Mouse (Mus musculus) spleen, adult 12 weeks (tissue): ENCODE data around the gene Chit1.

Experiments used
- DNase-seq: peaks from one replicate; pipeline ENCODE4 v3.0.0; 2022; ENCODE audit warnings: low spot score

The Chit1 gene

DNA sequence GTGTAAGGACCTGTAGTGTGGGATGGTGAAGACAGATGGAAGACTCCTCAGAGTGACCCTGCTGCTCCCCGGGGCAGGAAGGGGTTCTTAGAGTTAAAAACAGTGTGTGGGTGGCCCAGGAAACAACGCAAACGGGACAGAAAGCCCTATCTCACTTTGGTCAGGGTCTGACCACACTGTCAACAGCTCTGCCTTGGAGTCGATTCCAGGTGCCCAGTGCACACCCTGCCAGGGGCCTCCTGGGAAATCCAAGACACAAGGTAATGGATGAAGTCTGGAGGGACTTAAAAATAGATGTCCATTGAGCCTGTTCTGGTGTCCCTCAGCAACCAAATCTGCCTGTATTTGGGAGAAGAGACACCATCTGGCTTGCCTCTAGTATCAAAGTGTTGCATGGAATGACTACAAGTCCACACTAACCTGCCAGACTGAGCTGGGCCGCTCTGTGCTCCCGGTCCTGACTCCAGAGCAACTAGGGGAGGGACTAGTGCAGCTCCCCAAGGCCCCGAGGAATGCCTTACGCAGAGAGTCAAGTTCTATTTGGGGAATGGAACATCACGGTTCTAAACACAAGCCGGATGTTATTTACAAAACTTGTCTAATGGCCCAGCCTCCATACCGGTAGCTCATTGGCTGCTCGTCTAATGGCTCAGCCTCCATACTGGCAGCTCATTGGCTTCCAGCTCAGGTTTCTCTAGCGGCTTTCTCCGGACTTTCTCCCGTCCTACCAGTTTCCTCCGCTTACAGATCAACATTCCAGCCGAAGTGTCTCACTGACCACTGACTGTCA, 12.1 kb upstream of the Chit1 start:
- DNase-seq = peak; percentile 73

DNA sequence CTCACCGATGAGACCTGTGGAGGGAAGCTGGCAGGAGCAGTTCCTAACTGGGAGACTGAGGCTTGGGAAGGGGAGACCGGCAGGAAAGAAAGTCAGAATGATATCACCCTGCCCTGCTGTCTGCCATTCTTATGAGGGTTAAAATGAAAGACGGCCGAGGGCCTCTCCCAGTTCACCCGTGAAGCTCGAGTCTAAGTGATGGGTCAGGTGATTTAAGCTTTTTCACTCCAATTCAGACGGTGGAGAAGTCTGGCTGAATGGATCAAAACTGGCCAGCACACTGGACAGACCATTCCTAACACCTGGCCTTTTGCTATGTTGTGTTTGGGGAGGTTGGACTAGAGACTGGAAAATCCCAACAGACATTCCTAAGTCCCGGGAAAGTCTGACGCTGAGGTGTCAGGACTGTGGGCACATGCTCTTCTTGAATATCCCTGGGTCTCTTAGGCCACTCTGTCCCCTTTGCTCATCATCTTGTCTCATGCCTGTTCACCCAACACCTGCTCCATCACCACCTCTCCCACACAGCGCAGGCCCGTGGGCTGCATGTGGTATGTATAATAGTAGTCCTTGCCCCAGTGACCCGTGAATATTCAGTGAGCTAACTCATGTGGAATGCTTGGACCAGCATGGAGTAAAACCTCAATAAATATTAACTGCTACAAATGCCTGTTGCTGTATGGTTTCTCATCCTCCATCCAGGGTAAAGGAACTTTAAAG, 11.4 kb upstream of the Chit1 start:
- no peak for DNase-seq

DNA sequence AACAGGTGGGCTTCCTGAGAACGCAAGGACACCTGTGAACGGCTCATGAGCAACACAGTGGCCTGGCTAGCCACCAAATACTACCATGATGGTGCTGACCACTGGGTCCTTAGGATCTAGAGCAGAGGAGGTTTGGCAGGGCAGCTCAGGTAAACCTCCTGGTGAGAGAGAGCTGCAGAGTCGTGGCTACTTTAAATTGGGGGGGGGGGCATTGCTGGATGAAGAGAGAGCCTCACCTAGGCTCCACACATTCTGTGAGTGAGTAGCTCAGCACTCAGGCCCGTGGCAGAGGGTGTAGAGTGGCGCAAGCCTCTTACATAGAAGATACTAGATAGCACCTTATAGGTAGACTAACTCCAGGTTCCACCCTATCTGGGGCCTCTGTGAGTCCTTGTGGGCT, 10.6 kb upstream of the Chit1 start:
- DNase-seq = no peak

DNA sequence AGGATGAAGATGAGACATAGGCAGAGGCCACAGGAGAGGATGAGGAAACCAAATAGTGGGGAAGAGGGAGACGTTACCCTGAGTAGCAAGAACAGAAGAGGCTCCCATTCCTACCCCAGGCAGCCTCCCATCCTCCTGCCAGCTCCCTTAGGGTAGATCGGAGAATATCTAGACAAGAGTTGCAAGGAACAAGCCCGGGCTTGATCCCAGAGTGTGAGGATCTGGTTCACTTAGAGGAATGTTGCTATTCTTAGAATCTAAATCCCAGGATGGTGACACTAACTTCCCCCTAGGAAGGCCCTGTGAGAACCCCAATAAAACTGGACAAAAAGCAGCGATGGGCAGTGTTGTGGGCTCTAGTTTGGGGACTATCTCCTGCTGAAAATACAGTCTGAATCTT, 10.1 kb upstream of the Chit1 start:
- no peak for DNase-seq

DNA sequence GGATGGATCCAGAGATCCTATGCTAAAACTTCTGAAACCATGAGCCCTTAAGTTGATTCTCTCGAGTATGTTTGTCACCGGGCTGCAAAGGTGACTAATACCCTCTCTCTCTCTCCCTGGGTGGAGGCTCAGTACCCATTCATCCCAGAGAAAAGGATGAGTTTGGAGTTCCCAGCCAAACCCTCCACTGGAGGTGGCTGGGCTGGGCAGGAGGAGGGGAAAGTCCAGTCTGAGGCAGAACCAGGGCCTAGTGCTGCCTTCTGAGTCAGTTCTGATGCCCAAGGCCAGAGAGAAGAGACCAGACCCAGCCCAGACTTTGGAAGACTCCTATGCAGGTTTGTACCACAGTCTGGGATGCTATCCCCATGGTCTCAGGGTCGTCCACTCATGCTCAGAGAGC, 9.4 kb upstream of the Chit1 start:
- DNase-seq = no peak

DNA sequence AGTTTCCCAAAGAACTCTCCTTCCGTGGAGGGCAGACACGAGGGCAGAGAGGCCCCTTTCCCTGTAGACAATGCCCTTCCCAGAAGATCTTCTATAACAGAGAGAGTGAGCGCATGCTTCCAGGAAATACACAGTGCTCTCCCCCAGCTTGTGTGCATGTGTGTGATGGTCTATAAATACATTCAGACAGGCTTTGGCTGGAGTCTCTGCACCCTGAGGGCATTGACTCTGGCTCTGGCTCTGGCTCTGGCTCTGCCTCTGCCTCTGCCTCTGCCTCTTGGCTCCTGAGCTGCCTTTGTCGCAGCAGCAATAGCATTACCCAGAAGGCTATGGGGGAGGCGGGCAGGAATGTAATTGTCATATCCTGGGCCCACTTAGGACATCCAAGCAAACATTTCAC, 7.2 kb upstream of the Chit1 start:
- DNase-seq = no peak

DNA sequence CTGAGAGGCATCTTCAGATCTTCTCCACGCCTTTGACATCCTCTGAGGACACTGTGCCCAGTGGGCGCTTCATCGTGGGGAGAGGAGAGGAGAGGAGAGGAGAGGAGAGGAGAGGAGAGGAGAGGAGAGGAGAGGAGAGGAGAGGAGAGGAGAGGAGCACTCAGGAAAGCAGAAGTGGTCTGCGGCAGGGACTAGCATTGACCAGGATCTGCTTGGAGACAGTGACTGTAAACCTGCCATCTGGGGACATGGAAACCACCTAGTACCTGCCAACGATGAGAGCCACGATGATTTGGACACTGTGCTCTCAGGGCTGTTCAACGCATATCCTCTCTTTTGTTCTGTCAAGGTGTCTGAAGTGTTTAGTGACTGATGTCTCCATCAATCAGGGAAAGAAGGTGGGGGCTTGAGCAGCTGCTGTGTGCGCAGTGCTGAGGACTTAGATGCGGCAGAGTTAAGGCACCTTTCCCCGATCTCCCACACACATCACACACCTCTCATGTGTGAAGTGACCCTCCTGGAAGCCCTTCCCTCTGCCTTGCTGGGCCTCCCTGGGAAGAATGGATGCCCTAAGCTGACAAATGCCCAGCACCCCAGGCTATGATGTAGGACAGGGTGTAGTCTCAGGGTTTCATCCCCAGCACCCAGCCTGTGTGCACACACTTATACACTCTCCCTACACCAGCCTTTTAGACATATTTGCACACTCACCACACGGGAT, 5.8 kb upstream of the Chit1 start:
- DNase-seq = no peak

DNA sequence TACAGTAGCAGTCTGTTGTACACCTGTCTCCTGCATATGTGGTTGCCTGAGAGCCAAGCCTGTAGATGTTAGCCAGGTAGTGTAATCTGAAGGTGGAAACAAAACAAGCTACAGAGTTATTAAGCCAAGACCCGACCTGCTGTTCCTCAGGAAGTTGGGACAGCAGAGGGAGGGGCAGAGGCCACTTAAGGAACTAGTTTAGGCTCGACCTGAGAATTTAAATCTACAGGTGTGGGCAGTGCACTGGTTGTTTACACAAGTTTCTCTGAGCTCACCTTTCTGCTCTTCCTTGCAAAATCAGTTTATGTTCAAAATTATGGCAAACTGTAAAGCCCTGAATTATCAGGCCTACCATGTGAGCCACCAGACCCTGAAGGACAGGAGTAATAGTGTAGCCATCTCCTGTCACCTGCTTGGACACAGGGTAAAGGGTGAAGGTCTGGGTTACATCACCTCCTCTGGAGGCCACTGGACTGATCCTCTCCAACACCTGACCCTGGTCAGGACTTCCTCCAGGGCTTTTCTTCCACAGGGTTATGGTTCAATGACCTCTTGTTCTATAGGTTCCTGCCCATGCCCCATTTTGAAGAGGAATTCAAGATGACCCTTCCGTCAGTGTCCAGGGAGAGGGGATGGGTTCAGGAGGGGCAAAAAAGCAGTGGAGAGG, 5.1 kb upstream of the Chit1 start:
- DNase-seq = no peak

DNA sequence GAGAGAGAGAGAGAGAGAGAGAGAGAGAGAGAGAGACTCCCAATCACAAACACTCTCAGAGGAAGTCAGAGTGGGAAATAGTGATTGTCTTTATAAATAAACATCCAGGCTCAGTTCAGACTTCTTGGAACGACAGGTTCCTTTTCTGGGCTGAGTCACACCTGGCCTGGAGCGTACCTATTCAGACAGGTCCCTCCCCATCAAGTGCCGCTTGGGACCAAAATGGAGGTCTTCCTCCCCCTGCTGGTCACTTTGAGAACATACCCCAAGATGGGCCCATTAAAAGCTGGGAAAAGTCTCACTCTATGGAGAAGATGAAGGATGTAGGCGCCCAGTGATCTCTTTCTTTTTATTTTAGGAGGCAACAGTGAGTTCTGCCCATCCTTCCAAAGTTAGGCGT, 4.3 kb upstream of the Chit1 start:
- DNase-seq = peak; percentile 57

DNA sequence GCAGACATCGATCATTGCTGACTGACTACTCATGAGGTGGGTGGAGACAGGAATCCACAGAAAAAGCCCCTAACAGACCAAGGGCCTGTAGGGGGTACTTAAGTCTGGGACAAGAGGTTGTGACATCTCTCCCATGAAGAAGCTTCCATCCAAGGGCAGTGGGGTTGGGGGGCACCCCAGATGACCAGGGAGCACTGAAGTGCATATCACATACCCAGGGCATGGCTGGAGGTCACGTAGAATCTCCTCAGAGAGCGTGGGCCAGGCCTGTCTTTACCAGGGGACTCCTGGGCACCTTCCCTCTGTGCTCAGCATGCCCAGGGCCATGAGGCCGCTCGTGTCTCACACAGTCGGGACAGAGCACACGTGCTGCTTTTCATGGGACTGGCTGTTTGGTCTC, 3.3 kb upstream of the Chit1 start:
- DNase-seq = no peak

DNA sequence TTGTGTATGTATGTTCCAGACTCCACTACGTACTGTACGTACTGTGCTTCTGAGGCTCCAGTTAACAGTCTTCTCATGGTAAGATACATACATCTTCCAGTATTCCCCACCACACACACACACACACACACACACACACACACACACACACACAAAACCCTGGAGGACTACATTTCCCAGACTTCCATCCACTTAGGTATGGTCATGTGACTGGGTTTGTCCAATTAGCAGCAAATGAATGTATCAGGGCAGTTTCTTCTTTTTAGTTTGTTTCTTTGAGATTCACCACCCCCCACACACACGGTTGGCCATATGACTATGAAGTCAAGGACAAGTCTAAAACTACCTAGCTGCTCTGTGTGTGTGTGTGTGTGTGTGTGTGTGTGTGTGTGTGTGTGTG, 1.0 kb upstream of the Chit1 start:
- DNase-seq = no peak

DNA sequence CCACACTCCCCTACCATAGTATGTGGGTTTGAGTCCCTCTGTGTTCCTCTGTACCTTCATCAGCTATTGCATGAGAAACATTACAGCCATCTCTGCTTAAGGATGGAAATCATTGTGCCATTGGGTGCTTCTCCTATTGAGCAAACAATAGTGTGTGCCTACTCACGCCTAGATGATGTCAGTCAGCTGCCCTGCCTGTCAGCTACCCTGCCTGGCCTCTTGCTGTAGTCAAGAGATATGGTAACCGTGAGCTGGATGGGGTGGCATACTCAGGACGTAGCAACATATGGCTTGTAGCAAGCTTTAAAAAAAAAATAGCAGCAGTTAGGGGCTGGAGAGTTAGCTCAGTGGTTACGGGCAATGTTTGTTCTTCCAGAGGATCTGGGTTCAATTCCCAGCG, 593 bp upstream of the Chit1 start:
- no peak for DNase-seq

DNA sequence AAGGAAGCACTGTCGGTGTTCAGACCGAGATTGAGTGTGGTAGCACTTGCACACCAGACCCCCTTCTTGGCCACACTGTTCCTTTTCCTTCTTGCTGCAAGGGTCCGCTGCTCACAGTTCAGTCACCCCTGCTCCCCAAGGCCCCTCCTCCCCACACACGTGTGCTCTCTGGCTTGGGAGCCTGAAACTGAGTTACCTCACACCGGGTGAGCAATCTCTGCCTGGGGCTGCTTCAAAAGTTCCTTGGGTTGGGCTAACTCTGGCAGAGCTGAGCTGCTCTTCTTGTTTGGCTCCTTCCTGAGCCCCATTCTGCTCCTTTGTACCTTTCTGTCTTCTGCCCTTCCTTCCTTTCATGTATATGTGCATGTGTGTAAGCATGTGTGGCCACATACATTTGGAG, 2.5 kb downstream of the Chit1 start:
- no peak for DNase-seq

DNA sequence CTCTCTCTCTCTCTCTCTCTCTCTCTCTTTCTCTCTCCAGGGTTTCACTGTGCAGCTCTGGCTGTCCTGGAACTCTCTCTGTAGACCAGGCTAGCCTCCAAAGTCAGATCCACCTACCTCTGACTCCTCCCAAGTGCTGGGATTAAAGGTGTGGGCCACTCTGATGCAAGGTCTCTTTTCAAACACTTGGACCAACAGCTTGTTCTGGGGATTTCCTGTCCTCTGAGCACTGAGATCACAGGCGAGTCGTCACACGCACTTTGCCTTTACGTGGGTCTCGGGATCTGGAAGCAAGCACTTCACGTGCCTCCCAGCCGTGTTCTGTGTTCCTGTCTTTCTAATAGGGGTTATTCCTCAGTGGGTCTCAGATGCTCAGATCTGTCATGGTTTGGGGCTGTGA, 3.0 kb downstream of the Chit1 start:
- no peak for DNase-seq

DNA sequence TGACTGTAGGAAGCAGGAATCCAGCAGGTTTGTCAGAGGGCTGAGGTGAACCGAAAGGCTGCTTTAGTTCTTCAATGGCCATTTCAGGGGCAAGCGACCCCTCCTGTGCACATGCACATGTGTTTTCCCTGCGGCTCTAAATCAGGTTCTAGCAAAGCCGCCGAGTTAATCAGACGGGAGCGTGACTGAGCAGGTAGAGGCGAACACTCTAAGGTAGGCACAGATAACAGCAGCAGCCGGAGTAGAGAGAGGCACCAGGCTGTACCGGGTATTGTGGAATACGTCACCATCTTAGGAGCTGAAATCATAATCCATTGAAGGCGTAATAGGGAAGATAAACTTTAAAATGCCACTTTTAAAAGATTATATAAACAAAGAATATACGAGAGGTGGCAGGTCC, 3.7 kb downstream of the Chit1 start:
- DNase-seq = no peak

DNA sequence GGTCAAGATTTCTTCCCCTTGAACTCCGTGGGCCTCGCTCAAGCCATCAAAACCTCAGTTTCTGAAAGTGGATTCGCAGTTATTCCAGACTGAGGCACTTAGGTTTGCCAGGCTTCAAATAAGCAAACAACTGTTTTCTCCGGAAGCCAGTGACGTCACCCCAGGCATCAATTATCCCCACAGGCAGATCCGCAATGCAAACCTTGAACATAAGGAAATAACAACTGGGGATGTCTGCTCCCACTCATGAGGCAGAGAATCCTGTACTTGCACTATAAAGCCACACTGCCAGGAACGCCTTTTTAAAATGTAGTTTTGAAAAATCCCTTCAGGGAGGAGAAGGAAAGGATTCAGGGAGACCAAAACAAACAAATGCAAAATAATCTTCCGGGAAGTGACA, 4.4 kb downstream of the Chit1 start:
- no peak for DNase-seq

DNA sequence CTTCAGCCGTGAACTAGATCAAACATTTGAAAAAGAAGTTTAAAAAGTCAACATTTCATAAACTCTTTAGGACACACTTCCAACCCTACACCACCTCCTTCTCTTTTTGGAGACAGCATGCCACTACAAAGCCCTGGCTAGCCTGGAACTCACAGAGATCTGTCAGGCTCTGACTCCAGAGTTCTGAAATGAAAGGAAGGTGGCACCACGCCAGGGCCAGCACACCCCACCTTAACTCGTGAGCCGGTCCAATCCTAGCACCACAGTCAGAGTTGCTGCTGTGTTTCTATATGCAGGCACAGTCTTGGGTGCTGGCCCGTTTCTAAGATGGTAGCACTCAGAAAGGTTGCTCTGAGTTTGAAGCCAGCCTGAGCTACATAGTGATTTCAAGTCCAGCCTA, 6.1 kb downstream of the Chit1 start:
- DNase-seq = no peak

DNA sequence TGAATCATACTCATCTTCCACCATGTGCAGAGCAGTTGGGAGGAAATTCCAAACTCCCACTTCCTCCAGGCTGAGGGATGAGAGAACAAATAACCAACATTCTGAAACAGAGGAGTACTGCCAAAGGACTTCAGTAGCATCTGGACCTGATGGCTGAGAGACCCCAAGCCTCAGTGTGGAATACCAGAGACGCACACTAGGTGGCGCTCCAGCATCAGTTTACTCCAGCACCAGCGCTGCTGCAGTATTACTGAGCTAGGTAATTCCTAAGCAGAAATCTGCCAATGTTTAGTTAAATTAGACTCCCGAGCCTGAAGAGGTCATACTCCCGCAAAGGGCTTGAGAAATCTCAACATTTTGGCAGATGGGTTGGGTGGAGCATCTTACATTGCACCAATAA, 9.1 kb downstream of the Chit1 start:
- DNase-seq = peak; percentile 54

DNA sequence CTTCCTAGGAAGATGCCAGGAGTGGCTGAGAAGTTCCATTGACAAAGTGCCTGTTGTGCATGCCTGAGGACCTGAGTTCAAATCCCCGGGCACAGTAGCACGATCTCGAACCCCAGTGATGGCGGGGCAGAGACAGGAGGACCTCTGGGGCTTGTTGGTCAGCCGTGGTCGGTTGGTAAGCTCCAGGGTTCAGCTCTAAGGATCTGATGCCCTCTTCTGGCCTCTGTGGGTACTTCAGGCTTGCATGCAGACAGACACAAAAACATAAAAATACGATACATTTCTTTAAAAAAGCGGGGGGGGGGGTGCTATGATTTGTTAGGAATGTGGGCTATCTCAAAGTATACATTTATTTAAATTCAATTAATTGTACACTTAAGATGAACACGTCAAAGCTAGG, 11.2 kb downstream of the Chit1 start:
- DNase-seq = no peak

DNA sequence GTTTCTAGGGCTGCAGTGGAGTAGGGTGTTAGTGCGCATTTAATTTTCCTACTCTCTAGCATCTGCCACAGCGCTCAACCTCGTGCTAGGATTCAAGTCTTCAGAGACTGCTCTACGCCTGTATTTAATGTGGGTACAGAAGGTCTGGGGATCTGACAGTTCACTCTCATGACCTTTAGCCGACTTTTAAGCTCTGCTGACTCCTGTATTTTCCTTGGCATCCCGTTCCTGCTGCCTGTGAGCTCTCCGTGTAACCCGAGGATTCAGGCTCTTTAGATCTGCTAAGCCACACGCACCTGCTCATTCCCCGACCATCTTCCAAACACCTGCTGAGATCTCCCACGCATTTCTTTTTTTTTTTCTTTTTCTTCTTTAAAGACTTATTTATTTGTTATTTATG, 22.3 kb downstream of the Chit1 start:
- no peak for DNase-seq

DNA sequence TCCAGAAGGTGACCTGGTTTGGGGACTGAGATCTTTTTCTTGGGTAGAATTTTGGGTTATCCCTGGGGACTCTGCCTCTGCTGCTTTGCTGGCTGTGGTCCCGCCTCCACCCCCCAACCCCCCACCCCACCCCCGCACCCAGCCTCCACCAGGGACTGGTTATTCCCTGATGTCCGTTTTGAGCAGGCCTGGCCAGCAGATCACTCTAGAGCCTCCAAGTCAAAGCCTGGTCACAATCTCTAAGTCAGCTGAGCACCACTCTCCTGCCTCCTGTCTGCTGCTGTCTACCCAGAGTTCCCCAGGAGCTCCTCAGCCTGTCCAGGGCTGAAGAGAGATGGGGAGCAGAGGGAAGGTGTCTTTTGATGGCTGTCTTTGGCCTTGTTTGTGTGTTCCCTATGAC, 25.3 kb downstream of the Chit1 start:
- no peak for DNase-seq

DNA sequence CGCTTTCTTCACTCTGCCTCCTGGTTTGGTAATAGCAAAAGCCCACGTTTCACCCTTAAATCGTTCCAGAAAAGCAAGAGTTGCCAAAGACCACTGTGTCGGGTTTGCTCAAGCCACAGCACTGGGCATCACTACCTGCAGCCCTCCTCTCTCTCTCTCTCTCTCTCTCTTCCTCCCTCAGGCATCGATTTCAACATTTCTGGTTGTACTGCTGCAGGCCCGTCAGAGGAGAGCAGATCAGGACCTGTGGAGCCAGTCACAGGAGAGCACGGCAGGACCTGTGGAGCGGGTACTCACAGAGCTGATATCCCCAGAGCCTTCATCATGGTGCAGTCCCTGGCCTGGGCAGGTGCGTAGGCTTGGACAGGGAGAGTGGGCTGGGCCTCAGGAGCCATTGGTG, 27.4 kb downstream of the Chit1 start:
- no peak for DNase-seq

DNA sequence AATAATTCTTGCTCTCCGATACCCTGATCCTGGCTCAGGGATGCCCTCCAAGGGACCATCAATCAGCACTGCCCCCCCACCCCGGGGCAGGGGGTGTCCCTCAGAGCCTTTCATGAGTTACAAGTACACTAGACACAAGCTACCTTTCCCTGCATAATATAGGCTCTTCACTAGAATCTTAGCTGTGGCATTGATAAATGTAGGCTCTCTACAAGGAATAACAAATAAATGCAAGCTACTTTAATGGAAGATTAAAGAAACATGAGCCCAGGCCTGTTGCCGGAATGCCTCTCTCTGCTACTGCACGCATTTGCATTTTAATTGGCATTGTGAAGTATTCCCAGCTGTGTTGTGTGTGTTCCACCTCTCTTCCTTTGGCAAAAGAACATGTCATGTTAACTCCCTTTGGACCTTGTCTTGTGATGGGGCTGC, 31.3 kb downstream of the Chit1 start:
- DNase-seq = no peak
